Mouse (Mus musculus) cerebellum, postnatal 14 days (tissue): ENCODE measurements at regions not wholly inside any gene's neighbourhood (a gene's known extent, or its start where the extent isn't known, plus 50 kb on each side); places are given as distances from the start of the nearest gene placed in this dataset.
A peak's percentile ranks its signal among the peaks of the same experiment; 100 is the strongest.

Experiments used
- DNase-seq, 2 experiments: peaks; one replicate each; pipeline ENCODE4 v3.0.0; 2021; ENCODE audit warnings: mixed read lengths in 2 of 2

GRCm38 (mm10) chr16:95057596-95057995, 60.1 kb upstream of the Kcnj6 start:
- DNase-seq: no peak

DNA sequence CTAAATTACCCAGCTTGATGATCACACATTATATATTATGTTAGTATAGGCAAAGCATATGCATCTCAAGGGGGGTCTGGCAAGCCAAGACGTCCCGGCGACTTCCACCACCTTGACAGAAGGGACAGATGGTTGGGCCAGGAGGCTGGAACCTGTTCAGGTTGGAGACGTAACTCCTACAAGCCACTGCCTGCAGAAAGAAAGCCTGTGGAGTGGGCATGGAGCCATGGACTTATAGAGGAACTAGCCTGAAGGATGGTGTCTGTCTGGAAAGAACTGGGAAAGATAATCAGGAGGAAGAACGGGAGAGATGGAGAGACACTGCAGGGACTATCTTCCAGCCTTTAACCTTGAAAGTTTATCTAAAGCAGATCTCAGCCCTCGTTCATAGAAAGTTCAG, 66.9 kb upstream of the Kcnj6 start:
- peak; percentile 95 to 99 for DNase-seq

GRCm38 (mm10) chr16:95066687-95067086, 69.2 kb upstream of the Kcnj6 start:
- DNase-seq: peak; percentile 38 to 67

DNA sequence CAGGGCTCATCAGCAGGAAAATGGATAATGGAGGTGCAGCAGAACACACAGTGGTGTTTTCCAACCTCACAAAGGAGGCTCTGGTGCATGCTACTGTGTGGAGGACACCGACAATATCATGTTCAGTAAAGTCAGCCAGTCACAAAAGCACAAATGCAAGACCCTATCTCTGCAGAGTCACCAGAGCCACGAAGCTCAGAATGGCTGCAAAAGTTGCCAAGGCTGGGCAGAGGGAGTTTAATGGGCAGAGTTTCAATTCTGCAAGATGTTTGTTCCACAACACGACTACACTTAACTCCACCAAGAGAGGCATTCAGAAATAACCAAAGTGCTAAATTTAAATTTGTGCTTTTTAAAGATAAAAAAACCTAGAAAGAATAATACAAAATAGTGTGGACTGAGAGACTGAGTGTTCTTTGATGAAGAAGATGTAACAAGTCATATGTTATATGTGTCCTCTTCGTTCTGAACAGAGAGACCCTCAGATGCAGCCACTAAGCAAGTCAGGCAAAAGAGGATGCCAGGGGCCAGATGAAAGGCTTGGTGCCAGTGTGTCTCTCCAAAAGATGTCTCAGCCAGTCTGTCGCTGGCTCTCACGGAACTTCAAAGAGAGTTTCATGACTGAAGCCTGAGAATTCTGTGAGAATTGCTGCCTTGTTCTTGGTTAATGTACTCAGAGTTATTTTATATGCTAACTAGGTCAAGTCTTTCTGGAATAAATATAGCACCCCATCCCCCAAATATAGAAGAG, 95.1 kb upstream of the Kcnj6 start:
- peak; percentile 57 to 67 for DNase-seq

GRCm38 (mm10) chr16:95093753-95094152, 96.3 kb upstream of the Kcnj6 start:
- DNase-seq: peak in 1 of 2 experiments; percentile 38

- DNase-seq: no peak
Observed at GRCm38 (mm10) chr16:95100954-95101353, 103.5 kb upstream of the Kcnj6 start.

DNA sequence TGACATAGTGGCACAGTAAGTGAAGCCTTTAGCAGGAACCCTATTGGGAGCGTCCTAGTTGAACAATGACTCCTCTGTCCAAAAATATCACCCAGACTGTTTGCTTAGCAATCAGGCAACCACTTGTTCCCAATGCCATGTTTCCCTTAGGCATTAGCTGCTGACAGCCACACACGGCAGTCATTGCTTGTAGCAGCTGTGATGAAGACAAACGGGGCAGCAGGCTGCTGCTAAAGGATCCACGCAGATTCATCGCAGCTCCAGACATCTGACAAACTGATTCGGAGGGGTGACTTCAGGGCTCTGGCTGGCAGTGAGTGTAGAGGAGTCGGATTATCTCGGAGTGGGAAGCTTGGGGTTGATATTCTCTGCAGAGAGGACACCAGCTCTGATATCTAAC, 120.0 kb upstream of the Kcnj6 start:
- DNase-seq: peak in 1 of 2 experiments; percentile 29

DNA sequence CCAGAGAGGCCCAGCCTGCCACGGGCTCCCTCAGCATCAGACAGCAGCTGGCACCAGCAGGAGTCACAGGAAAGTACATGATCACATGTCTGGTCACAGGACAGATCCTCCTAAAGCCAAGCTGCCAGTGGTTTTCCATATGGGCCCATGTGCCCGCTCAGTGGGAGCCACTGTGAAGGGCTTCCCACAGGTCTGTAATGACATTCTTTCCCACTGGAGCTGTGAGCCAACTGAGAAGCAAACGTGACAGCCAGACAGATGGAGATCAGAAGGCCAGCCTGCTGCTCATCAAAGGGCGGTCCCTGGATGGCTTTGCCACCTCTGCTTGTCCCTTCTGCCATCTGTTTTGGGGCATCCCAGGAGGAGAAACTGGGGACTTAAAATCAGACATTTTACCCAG, 121.8 kb upstream of the Kcnj6 start:
- DNase-seq: peak; percentile 65 to 71

- DNase-seq: no peak
Observed at GRCm38 (mm10) chr16:95122048-95122447, 124.5 kb upstream of the Kcnj6 start.

GRCm38 (mm10) chr16:95127616-95128015, 129.7 kb upstream of the Kcnj15 start:
- no peak for DNase-seq

GRCm38 (mm10) chr16:95131815-95132214, 125.5 kb upstream of the Kcnj15 start:
- DNase-seq: no peak

- DNase-seq: no peak
Observed at GRCm38 (mm10) chr16:95138809-95139208, 118.5 kb upstream of the Kcnj15 start.

GRCm38 (mm10) chr16:95141510-95142394, 115.6 kb upstream of the Kcnj15 start:
- no peak for DNase-seq

GRCm38 (mm10) chr16:95150499-95150898, 106.9 kb upstream of the Kcnj15 start:
- no peak for DNase-seq

DNA sequence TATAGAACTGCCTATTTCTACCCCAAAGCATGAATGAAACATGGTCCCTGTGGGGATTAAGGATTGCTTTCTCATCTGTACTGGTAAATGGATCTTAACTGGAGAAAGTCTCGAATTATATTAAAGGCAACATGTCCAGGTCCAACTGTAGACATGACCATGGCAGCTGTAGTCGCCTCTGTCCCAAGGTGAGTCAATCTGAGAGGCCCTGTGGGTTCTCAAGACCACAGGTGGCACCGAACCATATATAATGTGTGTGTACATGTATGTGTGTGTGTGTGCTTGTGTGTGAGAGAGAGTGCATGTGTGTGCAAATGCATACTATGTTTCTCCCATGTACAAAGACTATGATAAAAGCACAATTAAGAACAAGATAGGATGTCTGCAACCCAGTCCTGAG, 105.9 kb upstream of the Kcnj15 start:
- DNase-seq: no peak

DNA sequence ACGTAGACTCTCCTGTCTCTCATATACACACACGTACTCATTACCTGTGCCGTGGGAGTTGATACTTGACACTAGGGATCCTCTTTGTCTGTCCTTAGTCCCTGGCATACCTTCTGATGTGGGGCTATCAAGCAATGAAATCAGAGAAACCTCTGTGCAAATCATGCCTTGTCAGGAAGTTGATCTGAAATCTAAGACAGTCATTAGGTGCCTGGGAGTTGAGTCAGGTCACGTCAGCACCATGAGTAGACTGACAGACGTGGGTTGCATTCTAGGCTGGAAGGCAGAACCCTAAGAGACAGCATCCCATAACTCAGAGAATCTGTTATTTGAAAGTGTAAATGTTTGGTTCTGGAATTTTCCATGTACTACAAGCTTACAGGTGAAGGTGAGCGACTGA, 105.4 kb upstream of the Kcnj15 start:
- no peak for DNase-seq

DNA sequence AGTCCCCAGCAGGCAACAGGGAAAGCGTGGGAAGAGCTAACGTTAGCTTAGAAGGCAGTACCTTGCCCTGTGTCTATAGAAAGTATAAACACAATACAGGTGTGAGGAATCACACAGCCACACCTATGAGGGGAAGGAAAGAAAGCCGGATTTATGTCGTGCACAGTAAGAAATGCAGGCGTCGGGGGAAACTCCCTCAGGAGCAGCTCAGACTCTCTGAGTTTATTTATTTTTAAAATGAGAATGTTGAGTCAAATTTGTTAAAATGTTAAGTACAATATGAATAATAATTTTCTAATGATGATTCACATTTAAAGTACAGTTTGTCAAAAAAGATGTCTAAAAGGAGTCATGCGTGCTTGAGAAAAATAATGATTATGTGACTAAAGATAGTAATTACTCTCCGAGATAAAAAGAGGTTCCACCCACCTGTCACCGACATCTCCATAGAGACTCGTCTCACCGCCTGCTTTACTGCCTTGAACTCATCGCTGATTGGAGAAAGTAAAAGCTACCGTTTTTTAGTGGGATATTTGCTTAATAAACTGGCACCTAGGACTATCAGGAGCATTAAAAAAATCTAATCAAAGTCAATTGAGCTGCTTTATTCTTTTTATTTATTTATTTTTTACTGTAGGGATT, 104.5 kb upstream of the Kcnj15 start:
- DNase-seq: no peak

DNA sequence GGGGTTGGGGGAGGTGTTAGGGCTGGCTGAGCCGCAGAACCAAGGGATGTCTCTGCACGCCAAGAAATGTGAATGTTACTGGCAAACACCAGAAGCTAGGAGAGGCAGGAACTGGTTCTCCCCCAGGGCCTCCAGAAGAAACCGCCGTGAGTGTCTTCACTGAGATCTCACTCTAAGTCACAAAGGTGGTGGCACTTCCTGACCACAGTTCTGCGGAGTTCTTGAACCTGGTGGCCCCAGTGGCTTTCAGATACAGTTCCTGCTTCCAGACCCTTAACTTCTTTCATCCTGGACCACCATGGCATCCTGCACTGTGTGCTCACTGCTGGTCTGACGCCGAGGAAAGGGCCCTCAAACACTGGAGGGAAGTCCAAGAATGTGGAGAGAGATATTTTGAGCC, 89.0 kb upstream of the Kcnj15 start:
- no peak for DNase-seq

GRCm38 (mm10) chr16:95169346-95169745, 88.0 kb upstream of the Kcnj15 start:
- peak; percentile 77 to 84 for DNase-seq

GRCm38 (mm10) chr16:95180562-95180961, 76.8 kb upstream of the Kcnj15 start:
- DNase-seq: no peak

- DNase-seq: peak; percentile 36 to 46
Observed at GRCm38 (mm10) chr16:95185341-95185740, 72.0 kb upstream of the Kcnj15 start.

- no peak for DNase-seq
Observed at GRCm38 (mm10) chr16:95189114-95189513, 68.2 kb upstream of the Kcnj15 start.

GRCm38 (mm10) chr16:95194151-95194550, 63.2 kb upstream of the Kcnj15 start:
- DNase-seq: no peak
